Mouse (Mus musculus) heart, adult 18-20 months (tissue): ENCODE results near the gene Nectin1. TPM values are rescaled to one million over a fixed set of nuclear protein-coding genes. Genes with fewer than 3 reads are reported as not detected.
A peak's percentile ranks its signal among the peaks of the same experiment; 100 is the strongest.

Experiments used
- DNase-seq, 2 experiments: peaks; one replicate each; pipeline ENCODE4 v3.0.0; 2021 to 2022; ENCODE audit warnings: mixed read lengths in 1 of 2
- long read RNA-seq, 2 experiments: library from polyadenylated mRNA; stranded (forward); transcript quantifications; one replicate each; pipeline ENCODE4 v2.0.0; 2021
- total RNA-seq, 2 experiments: library from RNA; stranded (reverse); gene quantifications; 2 replicates each; pipeline ENCODE4 v1.2.3; 2021

The Nectin1 gene
- 1 to 10 TPM; 3.8 to 4.0 TPM for total RNA-seq
- long read RNA-seq, experiment 1, result 0 reads
- long read RNA-seq, experiment 2, result 0 reads

GRCm38 (mm10) chr9:43743647-43744137 lies at the start of gene Nectin1:
Nectin1 (plus strand) TSS chr9:43743984.
- peak; percentile 91 to 92 for DNase-seq

GRCm38 (mm10) chr9:43698080-43698712 lies 45.6 kb upstream of the Nectin1 start:
- DNase-seq, result peak in 1 of 2 experiments; percentile 64

- no peak for DNase-seq
These were observed 44.9 kb upstream of the Nectin1 start for GRCm38 (mm10) chr9:43698841-43699240.

GRCm38 (mm10) chr9:43699417-43700225 lies 44.2 kb upstream of the Nectin1 start:
- DNase-seq, result no peak

GRCm38 (mm10) chr9:43700226-43700579 lies 43.6 kb upstream of the Nectin1 start:
- no peak for DNase-seq

GRCm38 (mm10) chr9:43701748-43702147 lies 42.0 kb upstream of the Nectin1 start:
- no peak for DNase-seq

- no peak for DNase-seq
These were observed 36.2 kb upstream of the Nectin1 start for GRCm38 (mm10) chr9:43707571-43707970.

GRCm38 (mm10) chr9:43708715-43709114 lies 35.1 kb upstream of the Nectin1 start:
- DNase-seq, result peak in 1 of 2 experiments; percentile 27

GRCm38 (mm10) chr9:43713432-43713831 lies 30.4 kb upstream of the Nectin1 start:
- no peak for DNase-seq

- DNase-seq, result peak; percentile 76 to 80
These were observed 24.4 kb upstream of the Nectin1 start for GRCm38 (mm10) chr9:43719407-43719839.

- DNase-seq, result peak; percentile 30 to 40
These were observed 23.7 kb upstream of the Nectin1 start for GRCm38 (mm10) chr9:43720046-43720445.

GRCm38 (mm10) chr9:43724093-43724492 lies 19.7 kb upstream of the Nectin1 start:
- no peak for DNase-seq

- peak in 1 of 2 experiments; percentile 20 for DNase-seq
These were observed 14.1 kb upstream of the Nectin1 start for GRCm38 (mm10) chr9:43729450-43730266.

GRCm38 (mm10) chr9:43730284-43731027 lies 13.3 kb upstream of the Nectin1 start:
- peak; percentile 71 to 81 for DNase-seq

GRCm38 (mm10) chr9:43731880-43732279 lies 11.9 kb upstream of the Nectin1 start:
- DNase-seq, result no peak

- no peak for DNase-seq
These were observed 11.1 kb upstream of the Nectin1 start for GRCm38 (mm10) chr9:43732671-43733070.

- no peak for DNase-seq
These were observed 8.8 kb upstream of the Nectin1 start for GRCm38 (mm10) chr9:43734952-43735351.

GRCm38 (mm10) chr9:43736046-43736730 lies 7.6 kb upstream of the Nectin1 start:
- DNase-seq, result no peak

GRCm38 (mm10) chr9:43737331-43737730 lies 6.5 kb upstream of the Nectin1 start:
- DNase-seq, result peak; percentile 42 to 47

- DNase-seq, result no peak
These were observed 5.9 kb upstream of the Nectin1 start for GRCm38 (mm10) chr9:43737871-43738292.
